Mouse (Mus musculus) erythroblast, embryonic 14.5 days (primary cell): ENCODE data around the gene Aprt.

ENCODE experiments used
- GATA1 ChIP-seq: IDR thresholded peaks from 2 replicates; pipeline ENCODE4 v1.6.1; 2012; ENCODE audit warnings: low read length, inconsistent platforms, mixed read lengths
- TAL1 ChIP-seq: IDR thresholded peaks from 3 replicates; pipeline ENCODE4 v1.6.1; 2012; ENCODE audit warnings: low read length, inconsistent platforms, mixed read lengths

DNA sequence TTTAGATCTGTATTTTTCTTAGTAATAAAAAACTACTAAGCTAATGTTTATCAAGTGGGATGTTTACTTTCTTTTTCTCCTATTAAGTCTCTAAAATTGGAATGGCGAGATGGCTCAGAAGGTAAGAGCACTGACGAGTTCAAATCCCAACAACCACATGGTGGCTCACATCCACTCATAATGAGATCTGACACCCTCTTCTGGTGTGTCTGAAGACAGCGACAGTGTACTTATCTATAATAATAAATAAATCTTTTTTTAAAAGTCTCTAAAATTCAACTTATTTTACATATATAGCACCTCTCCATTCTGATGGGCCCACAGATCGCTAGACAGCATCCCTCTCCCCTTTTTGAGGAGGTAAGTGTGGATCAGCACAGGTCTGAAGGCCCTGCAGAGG, 33.5 kb upstream of the Aprt start:
- no peak for TF ChIP-seq TAL1
- TF ChIP-seq GATA1, result no peak
